Mouse (Mus musculus) cerebellum, adult 8-10 months (tissue): Measurements from ENCODE around the gene Fam214a.
A peak's percentile ranks its signal among the peaks of the same experiment; 100 is the strongest.

ENCODE experiments used
- DNase-seq: peaks from one replicate; pipeline ENCODE4 v3.0.0; 2022

Gene Fam214a

GRCm38 (mm10) chr9:74953265-74953958 lies 728 bp downstream of the Fam214a start:
- DNase-seq, result peak; percentile 50

- no peak for DNase-seq
Observed at GRCm38 (mm10) chr9:74953959-74954279, 1.2 kb downstream of the Fam214a start.

GRCm38 (mm10) chr9:74954387-74954786 lies 1.7 kb downstream of the Fam214a start:
- DNase-seq, result no peak

- no peak for DNase-seq
Observed at GRCm38 (mm10) chr9:74960630-74961029, 7.9 kb downstream of the Fam214a start.

- no peak for DNase-seq
Observed at GRCm38 (mm10) chr9:74961073-74961575, 8.4 kb downstream of the Fam214a start.

GRCm38 (mm10) chr9:74963953-74964352 lies 11.3 kb downstream of the Fam214a start:
- DNase-seq, result no peak

- DNase-seq, result no peak
Observed at GRCm38 (mm10) chr9:74964866-74965384, 12.2 kb downstream of the Fam214a start.

- no peak for DNase-seq
Observed at GRCm38 (mm10) chr9:74966200-74966599, 13.5 kb downstream of the Fam214a start.

GRCm38 (mm10) chr9:74968647-74969428 lies 16.2 kb downstream of the Fam214a start:
- no peak for DNase-seq

GRCm38 (mm10) chr9:74970591-74970990 lies 17.9 kb downstream of the Fam214a start:
- no peak for DNase-seq

GRCm38 (mm10) chr9:74971191-74971976 lies 18.7 kb downstream of the Fam214a start:
- no peak for DNase-seq

- no peak for DNase-seq
Observed at GRCm38 (mm10) chr9:74972736-74973135, 20.1 kb downstream of the Fam214a start.

GRCm38 (mm10) chr9:74973154-74973553 lies 20.5 kb downstream of the Fam214a start:
- DNase-seq, result no peak

- peak; percentile 46 for DNase-seq
Observed at GRCm38 (mm10) chr9:74974758-74975157, 22.1 kb downstream of the Fam214a start.

- DNase-seq, result no peak
Observed at GRCm38 (mm10) chr9:74975416-74975815, 22.7 kb downstream of the Fam214a start.

GRCm38 (mm10) chr9:74975911-74976563 lies 23.4 kb downstream of the Fam214a start:
- DNase-seq, result peak; percentile 86

- no peak for DNase-seq
Observed at GRCm38 (mm10) chr9:74977251-74977650, 24.6 kb downstream of the Fam214a start.

GRCm38 (mm10) chr9:74977962-74978361 lies 25.3 kb downstream of the Fam214a start:
- DNase-seq, result no peak

- DNase-seq, result no peak
Observed at GRCm38 (mm10) chr9:74978868-74979267, 26.2 kb downstream of the Fam214a start.

- DNase-seq, result no peak
Observed at GRCm38 (mm10) chr9:74979371-74979770, 26.7 kb downstream of the Fam214a start.

GRCm38 (mm10) chr9:74979866-74980265 lies 27.2 kb downstream of the Fam214a start:
- no peak for DNase-seq

- DNase-seq, result peak; percentile 32
Observed at GRCm38 (mm10) chr9:74981663-74982111, 29.0 kb downstream of the Fam214a start.

- no peak for DNase-seq
Observed at GRCm38 (mm10) chr9:74982193-74982592, 29.5 kb downstream of the Fam214a start.
